Comparison of ENCODE assay signal across 8 mouse cellular contexts in the genomic region with DNA sequence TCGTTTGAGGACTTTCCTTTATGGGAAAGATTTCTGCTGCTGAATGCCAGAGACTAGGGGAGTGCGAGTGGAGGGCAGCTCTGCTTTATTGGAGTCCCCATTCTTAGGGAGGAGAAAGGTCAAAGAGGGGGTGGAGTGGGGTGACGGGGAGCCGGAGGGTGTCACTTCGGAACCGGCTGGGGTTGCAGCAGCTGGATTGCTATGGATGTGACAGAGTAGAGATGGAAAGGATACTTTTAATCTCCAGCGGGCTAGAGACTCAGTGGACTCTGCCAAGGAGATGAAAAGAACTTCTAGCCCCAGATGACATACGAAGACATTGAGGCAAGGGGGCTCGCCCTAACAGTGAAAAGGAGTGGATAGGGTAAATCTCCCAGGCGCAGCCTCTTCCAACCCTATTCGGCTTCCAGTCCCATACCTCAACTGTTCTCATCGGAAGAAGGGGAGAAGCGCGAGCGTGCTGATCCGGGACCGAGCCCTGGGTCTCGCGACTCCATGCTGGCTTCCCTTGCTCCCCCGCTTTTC. TPM values are rescaled to one million over a fixed set of nuclear protein-coding genes. Genes with fewer than 3 reads are reported as not detected.
A peak's percentile ranks its signal among the peaks of the same experiment; 100 is the strongest.
DNase-seq lines count a peak whose midpoint lies in the region; ATAC-seq lines count a peak whose summit lies in the region.

No protein-coding gene starts in this region.

- no peak for DNase-seq in heart, embryonic 10.5 days (ENCODE audit: low spot score)
- no peak for DNase-seq in heart, postnatal 14 days
- DNase-seq in embryonic facial prominence, embryonic 14.5 days (ENCODE audit: low spot score): no peak
- DNase-seq in thymus, postnatal 10 days (ENCODE audit: low spot score in 2 of 2): no peak
- no peak for DNase-seq in layer of hippocampus, adult 9-10 months (ENCODE audit: low spot score)

- H3K9ac ChIP-seq in embryonic facial prominence, embryonic 14.5 days (ENCODE audit: low read depth, low read length): peak overlapping the region; percentile 60
- H3K9ac ChIP-seq in intestine, embryonic 16.5 days (ENCODE audit: low read depth, low read length): peak overlapping the region; percentile 73
- peak overlapping the region; percentile 64 for H3K9ac ChIP-seq in midbrain, embryonic 16.5 days (ENCODE audit: low read depth, low read length)

- intact Hi-C loops in heart, postnatal 14 days (cut with DNase I): loop anchor here (5.0 kb wide), 2 partner anchors 38 to 47 kb away; no protein-coding TSS in a partner anchor

- 2% methylated on average over 20 of the region's 20 CpGs for WGBS in heart, embryonic 10.5 days
- 2% methylated on average over 20 of the region's 20 CpGs for WGBS in embryonic facial prominence, embryonic 14.5 days
- 3% methylated on average over 18 of the region's 20 CpGs for WGBS in intestine, embryonic 16.5 days
- under 1% methylated on average over 20 of the region's 20 CpGs for WGBS in midbrain, embryonic 16.5 days

- peak overlapping the region; percentile 95 for H3K4me2 ChIP-seq in embryonic facial prominence, embryonic 14.5 days (ENCODE audit: low read depth, low read length)
- peak overlapping the region; percentile 98 for H3K4me2 ChIP-seq in intestine, embryonic 16.5 days (ENCODE audit: low read depth, low read length)
- H3K4me2 ChIP-seq in midbrain, embryonic 16.5 days (ENCODE audit: low read length): peak overlapping the region; percentile 97

- no peaks in the 10 kb centered on the region for H3K36me3 ChIP-seq in heart, embryonic 10.5 days
- H3K36me3 ChIP-seq in embryonic facial prominence, embryonic 14.5 days (ENCODE audit: control insufficient read depth, insufficient read depth, low read length): no peaks in the 10 kb centered on the region
- no peaks in the 10 kb centered on the region for H3K36me3 ChIP-seq in intestine, embryonic 16.5 days (ENCODE audit: control insufficient read depth, insufficient read depth, low read length)
- H3K36me3 ChIP-seq in midbrain, embryonic 16.5 days (ENCODE audit: control insufficient read depth, insufficient read depth, low read length): no peaks in the 10 kb centered on the region

- H3K4me1 ChIP-seq in heart, embryonic 10.5 days: peaks cover 19% of the 10 kb centered on the region
- H3K4me1 ChIP-seq in embryonic facial prominence, embryonic 14.5 days (ENCODE audit: control insufficient read depth, insufficient read depth, low read length): peaks cover 4% of the 10 kb centered on the region; the same call in 1 of the 2 replicates
- H3K4me1 ChIP-seq in intestine, embryonic 16.5 days (ENCODE audit: control insufficient read depth, insufficient read depth, low read length): peaks cover 18% of the 10 kb centered on the region; the same call in 1 of the 2 replicates
- peaks cover 10% of the 10 kb centered on the region for H3K4me1 ChIP-seq in midbrain, embryonic 16.5 days (ENCODE audit: control insufficient read depth, insufficient read depth, low read length)

- H3K27ac ChIP-seq in heart, embryonic 10.5 days: 0 out of 2 replicates have a peak overlapping the region, but pooled peaks have one; percentile 23
- no peak overlapping the region for H3K27ac ChIP-seq in embryonic facial prominence, embryonic 14.5 days (replicated peaks; ENCODE audit: low read depth, low read length)
- H3K27ac ChIP-seq in intestine, embryonic 16.5 days (ENCODE audit: low read length): no peak overlapping the region
- H3K27ac ChIP-seq in midbrain, embryonic 16.5 days (ENCODE audit: low read length): no peak overlapping the region

- H3K27me3 ChIP-seq in heart, embryonic 10.5 days (ENCODE audit: insufficient read depth, poor library complexity, severe bottlenecking): peaks cover 61% of the 10 kb centered on the region
- H3K27me3 ChIP-seq in embryonic facial prominence, embryonic 14.5 days (replicated peaks; ENCODE audit: control insufficient read depth, insufficient read depth, low read length): peaks cover 37% of the 10 kb centered on the region
- H3K27me3 ChIP-seq in intestine, embryonic 16.5 days (replicated peaks; ENCODE audit: control insufficient read depth, insufficient read depth, low read length): peaks cover 15% of the 10 kb centered on the region; the same call in 1 of the 2 replicates
- peaks cover 28% of the 10 kb centered on the region for H3K27me3 ChIP-seq in midbrain, embryonic 16.5 days (ENCODE audit: control insufficient read depth, insufficient read depth, low read depth, low read length)

- peak overlapping the region; percentile 69 for H3K4me3 ChIP-seq in heart, embryonic 10.5 days
- H3K4me3 ChIP-seq in embryonic facial prominence, embryonic 14.5 days (ENCODE audit: low read depth, low read length): peak overlapping the region; percentile 53
- H3K4me3 ChIP-seq in intestine, embryonic 16.5 days (ENCODE audit: low read length): peak overlapping the region; percentile 69
- H3K4me3 ChIP-seq in midbrain, embryonic 16.5 days (ENCODE audit: low read depth, low read length): peak overlapping the region; percentile 53

- H3K9me3 ChIP-seq in heart, embryonic 10.5 days: 0 out of 2 replicates have a peak, but pooled peaks cover 3% of the 10 kb centered on the region
- no peaks in the 10 kb centered on the region for H3K9me3 ChIP-seq in embryonic facial prominence, embryonic 14.5 days (ENCODE audit: control insufficient read depth, low read length)
- no peaks in the 10 kb centered on the region; the same call in 1 of the 2 replicates for H3K9me3 ChIP-seq in intestine, embryonic 16.5 days (ENCODE audit: control insufficient read depth, low read length)
- no peaks in the 10 kb centered on the region for H3K9me3 ChIP-seq in midbrain, embryonic 16.5 days (replicated peaks; ENCODE audit: control insufficient read depth, low read length, poor library complexity, severe bottlenecking)

- ATAC-seq in embryonic facial prominence, embryonic 14.5 days (ENCODE audit: low read depth): no peak
- no peak for ATAC-seq in intestine, embryonic 16.5 days
- ATAC-seq in midbrain, embryonic 16.5 days: no peak
- ATAC-seq in megakaryocyte, adult 5-6 weeks (ENCODE audit: poor library complexity, severe bottlenecking): no peak

RNA-seq across cellular contexts. Expression of gene A4galt, which starts 0.9 kb away (rescaled TPM):
- not detected in 2 replicates for polyA plus RNA-seq in heart, embryonic 10.5 days (2016; fragmentation: Nextera tagmentation; extraction: Ambion mirVana)
- 1 to 10 TPM; 4.9 to 5.1 TPM for total RNA-seq in heart, postnatal 14 days (2021)
- 2.3 and 2.4 TPM in 2 replicates for polyA plus RNA-seq in embryonic facial prominence, embryonic 14.5 days (2014; fragmentation: Nextera tagmentation; extraction: Ambion mirVana)
- polyA plus RNA-seq in intestine, embryonic 16.5 days (2015; fragmentation: Nextera tagmentation; extraction: Ambion mirVana): 3.9 and 4.2 TPM in 2 replicates
- polyA plus RNA-seq in midbrain, embryonic 16.5 days (2015; fragmentation: Nextera tagmentation; extraction: Ambion mirVana): 2.4 and 2.6 TPM in 2 replicates
- total RNA-seq in megakaryocyte, adult 5-6 weeks (2015): not detected in 2 replicates
- not detected in 2 replicates for total RNA-seq in megakaryocyte, adult 5-6 weeks (2017)
